Mouse (Mus musculus): ENCODE data around the gene Pnpo. TPM values are rescaled to one million over a fixed set of nuclear protein-coding genes. Genes with fewer than 3 reads are reported as not detected.

The Pnpo gene
- polyA plus RNA-seq, 1 experiment from 2014 or later, result 20.9 TPM

- ATAC-seq (ENCODE audit: low FRiP score, low TSS enrichment) (peak; percentile 71), DNase-seq (peak; percentile 93)
- Histone ChIP-seq H3K9ac (replicated peaks; ENCODE audit: low read length) (no peak overlapping the region), H3K9me3 (ENCODE audit: control insufficient read depth, low read length) (no peaks in the 10 kb centered on the region), H3K27ac (replicated peaks; ENCODE audit: low read depth, low read length) (no peak overlapping the region), H3K4me1 (ENCODE audit: control insufficient read depth, insufficient read depth, low read length) (peaks cover 31% of the 10 kb centered on the region), H3K4me2 (ENCODE audit: low read length) (no peak overlapping the region), H3K36me3 (ENCODE audit: control insufficient read depth, insufficient read depth, low read length) (peaks cover 43% of the 10 kb centered on the region), H3K27me3 (ENCODE audit: control insufficient read depth, insufficient read depth, low read length) (no peaks in the 10 kb centered on the region), H3K4me3 (replicated peaks; ENCODE audit: low read depth, low read length) (no peak overlapping the region)
- 21% methylated on average over 7 of the region's 7 CpGs for WGBS
Observed at GRCm38 (mm10) chr11:96910003-96910402, 33.8 kb downstream of the Pnpo start.

DNA sequence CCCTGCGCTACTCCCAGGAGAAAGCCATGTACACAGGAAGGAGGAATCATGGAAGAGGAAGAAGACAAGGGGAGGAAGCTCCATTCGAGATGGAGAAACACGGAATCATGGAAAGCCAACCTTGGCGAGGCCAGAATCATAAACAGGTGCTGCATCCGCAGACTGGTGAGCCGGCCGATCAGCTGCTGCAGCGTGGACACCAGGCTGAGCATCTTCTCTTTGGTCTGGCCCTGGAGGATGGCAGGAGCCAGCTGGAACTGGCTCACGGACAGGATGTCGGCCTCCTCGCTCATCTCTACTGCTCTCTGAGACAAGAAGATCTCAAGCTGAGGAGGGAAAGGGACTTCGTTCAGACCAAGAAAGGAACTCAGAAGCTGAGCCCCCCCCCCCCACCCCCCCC lies 35.2 kb downstream of the Pnpo start:
- H3K4me3 ChIP-seq (replicated peaks; ENCODE audit: low read depth, low read length), result no peak overlapping the region
- H3K9me3 ChIP-seq (ENCODE audit: control insufficient read depth, low read length), result no peaks in the 10 kb centered on the region
- DNase-seq (no peak), ATAC-seq (ENCODE audit: low FRiP score, low TSS enrichment) (no peak)
- peaks cover 43% of the 10 kb centered on the region for H3K36me3 ChIP-seq (ENCODE audit: control insufficient read depth, insufficient read depth, low read length)
- no peak overlapping the region for H3K27ac ChIP-seq (replicated peaks; ENCODE audit: low read depth, low read length)
- H3K4me1 ChIP-seq (ENCODE audit: control insufficient read depth, insufficient read depth, low read length), result peaks cover 35% of the 10 kb centered on the region
- WGBS, result 86% methylated on average over 12 of the region's 12 CpGs
- no peak overlapping the region; the same call in 1 of the 2 replicates for H3K9ac ChIP-seq (replicated peaks; ENCODE audit: low read length)
- no peaks in the 10 kb centered on the region for H3K27me3 ChIP-seq (ENCODE audit: control insufficient read depth, insufficient read depth, low read length)
- H3K4me2 ChIP-seq (ENCODE audit: low read length), result no peak overlapping the region

DNA sequence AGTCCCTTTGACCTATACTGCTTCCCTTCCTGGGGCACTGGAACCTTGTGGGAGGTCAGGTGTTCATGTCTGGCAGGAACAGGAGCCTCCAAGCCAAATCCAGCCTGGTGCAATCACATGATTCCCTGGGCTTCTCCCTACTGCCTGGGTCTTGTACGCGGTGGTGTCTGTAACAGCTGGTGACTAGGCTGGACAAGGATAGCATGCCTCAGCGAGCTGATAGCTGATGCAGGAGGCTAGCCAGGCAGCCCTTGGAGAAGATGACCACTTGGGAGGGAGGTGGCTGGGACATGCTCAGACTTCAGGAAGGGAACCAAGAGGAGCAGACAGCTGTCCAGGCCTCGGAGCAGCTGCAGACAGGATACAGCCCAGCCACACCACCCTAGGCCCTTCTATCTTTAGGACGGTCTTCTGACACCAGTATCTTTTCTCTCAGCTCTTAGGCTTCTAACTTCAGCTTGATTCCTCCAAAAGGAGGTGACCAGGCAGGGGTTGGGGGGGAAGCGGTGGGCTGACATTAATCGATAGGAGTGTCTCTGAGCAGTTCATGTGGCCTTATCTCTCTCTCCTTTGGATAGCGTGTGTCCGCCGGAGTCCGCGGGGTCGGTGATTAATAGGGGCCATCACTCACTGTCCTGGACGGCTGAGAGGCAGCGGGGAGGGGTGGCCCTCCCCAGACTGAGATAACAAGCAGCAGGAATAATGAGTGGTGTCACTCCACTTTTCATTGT lies 37.2 kb downstream of the Pnpo start:
- WGBS, result 30% methylated on average over 15 of the region's 15 CpGs
- H3K27ac ChIP-seq (replicated peaks; ENCODE audit: low read depth, low read length), result peak overlapping the region; percentile 71
- no peak overlapping the region; the same call in 1 of the 2 replicates for H3K9ac ChIP-seq (replicated peaks; ENCODE audit: low read length)
- no peaks in the 10 kb centered on the region for H3K9me3 ChIP-seq (ENCODE audit: control insufficient read depth, low read length)
- H3K27me3 ChIP-seq (ENCODE audit: control insufficient read depth, insufficient read depth, low read length), result no peaks in the 10 kb centered on the region
- H3K4me2 ChIP-seq (ENCODE audit: low read length), result no peak overlapping the region
- H3K36me3 ChIP-seq (ENCODE audit: control insufficient read depth, insufficient read depth, low read length), result peaks cover 35% of the 10 kb centered on the region
- DNase-seq (no peak), ATAC-seq (ENCODE audit: low FRiP score, low TSS enrichment) (no peak)
- peaks cover 55% of the 10 kb centered on the region for H3K4me1 ChIP-seq (ENCODE audit: control insufficient read depth, insufficient read depth, low read length)
- no peak overlapping the region for H3K4me3 ChIP-seq (replicated peaks; ENCODE audit: low read depth, low read length)

GRCm38 (mm10) chr11:96902639-96903635 lies 40.8 kb downstream of the Pnpo start:
- Histone ChIP-seq H3K4me1 (ENCODE audit: control insufficient read depth, insufficient read depth, low read length) (peaks cover 73% of the 10 kb centered on the region), H3K4me2 (ENCODE audit: low read length) (no peak overlapping the region), H3K27me3 (ENCODE audit: control insufficient read depth, insufficient read depth, low read length) (no peaks in the 10 kb centered on the region), H3K9me3 (ENCODE audit: control insufficient read depth, low read length) (no peaks in the 10 kb centered on the region), H3K9ac (replicated peaks; ENCODE audit: low read length) (no peak overlapping the region), H3K36me3 (ENCODE audit: control insufficient read depth, insufficient read depth, low read length) (peaks cover 8% of the 10 kb centered on the region), H3K27ac (replicated peaks; ENCODE audit: low read depth, low read length) (peak overlapping the region; percentile 81), H3K4me3 (replicated peaks; ENCODE audit: low read depth, low read length) (no peak overlapping the region)
- 4% methylated on average over 16 of the region's 16 CpGs for WGBS
- ATAC-seq (ENCODE audit: low FRiP score, low TSS enrichment), result peak; percentile 74
- DNase-seq, result peak; percentile 86

GRCm38 (mm10) chr11:96901332-96901731 lies 42.5 kb downstream of the Pnpo start:
- Histone ChIP-seq H3K36me3 (ENCODE audit: control insufficient read depth, insufficient read depth, low read length) (no peaks in the 10 kb centered on the region), H3K4me1 (ENCODE audit: control insufficient read depth, insufficient read depth, low read length) (peaks cover 66% of the 10 kb centered on the region)
- 20% methylated on average over 9 of the region's 9 CpGs for WGBS

DNA sequence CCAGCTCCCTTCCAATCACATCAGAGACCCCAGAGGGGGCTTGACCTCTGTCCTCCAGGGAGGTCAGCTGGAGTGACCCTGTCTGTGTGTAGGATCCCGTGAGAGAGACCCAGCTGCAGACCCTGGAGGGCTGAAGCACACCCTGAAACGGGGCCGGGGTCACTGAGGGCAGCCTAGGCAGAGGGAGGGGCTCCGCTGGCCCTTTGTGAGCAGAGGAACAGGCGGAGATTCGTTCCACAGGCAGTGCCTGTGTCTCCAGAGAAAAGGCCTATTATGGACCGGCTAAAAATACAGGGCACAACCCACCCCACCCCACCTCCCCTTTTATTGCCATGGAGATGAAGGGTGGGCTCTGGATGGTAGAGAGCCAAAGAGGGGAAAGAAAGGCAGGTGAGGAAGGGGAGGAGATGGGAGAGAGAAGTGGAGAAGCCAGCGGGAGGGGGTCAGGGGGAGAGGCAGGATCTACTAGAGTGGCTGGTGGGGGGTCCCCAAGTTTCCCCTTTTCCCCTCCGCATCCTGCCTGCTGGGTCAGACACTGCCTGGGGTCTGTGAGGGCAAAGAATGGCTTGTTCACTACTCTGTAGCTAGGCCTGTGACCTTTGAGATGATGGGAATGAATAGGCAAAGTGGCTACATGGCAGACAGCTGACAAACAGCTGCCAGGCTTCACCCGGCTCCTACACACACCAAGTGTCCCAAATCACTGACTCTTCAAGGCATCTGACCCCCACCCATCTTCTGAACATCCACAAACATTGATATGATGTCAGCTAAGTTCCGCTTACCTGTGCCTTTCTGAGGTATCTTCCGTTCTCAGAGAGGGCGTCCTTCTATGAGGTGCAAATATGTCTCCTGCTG lies 44.1 kb downstream of the Pnpo start:
- Histone ChIP-seq H3K4me1 (ENCODE audit: control insufficient read depth, insufficient read depth, low read length) (peaks cover 60% of the 10 kb centered on the region), H3K36me3 (ENCODE audit: control insufficient read depth, insufficient read depth, low read length) (no peaks in the 10 kb centered on the region), H3K4me2 (ENCODE audit: low read length) (peak overlapping the region; percentile 18), H3K27ac (replicated peaks; ENCODE audit: low read depth, low read length) (peak overlapping the region; percentile 77), H3K27me3 (ENCODE audit: control insufficient read depth, insufficient read depth, low read length) (no peaks in the 10 kb centered on the region), H3K4me3 (replicated peaks; ENCODE audit: low read depth, low read length) (no peak overlapping the region), H3K9me3 (ENCODE audit: control insufficient read depth, low read length) (no peaks in the 10 kb centered on the region), H3K9ac (replicated peaks; ENCODE audit: low read length) (no peak overlapping the region)
- 18% methylated on average over 13 of the region's 13 CpGs for WGBS
- DNase-seq, result peak; percentile 68
- ATAC-seq (ENCODE audit: low FRiP score, low TSS enrichment), result peak; percentile 59; the same call in 1 of the 2 replicates

More at GRCm38 (mm10) chr11:96901332-96901731, 42.5 kb downstream of the Pnpo start:
- Histone ChIP-seq H3K4me3 (replicated peaks; ENCODE audit: low read depth, low read length) (no peak overlapping the region), H3K27me3 (ENCODE audit: control insufficient read depth, insufficient read depth, low read length) (no peaks in the 10 kb centered on the region), H3K27ac (replicated peaks; ENCODE audit: low read depth, low read length) (peak overlapping the region; percentile 43; the same call in 1 of the 2 replicates), H3K4me2 (ENCODE audit: low read length) (no peak overlapping the region), H3K9ac (replicated peaks; ENCODE audit: low read length) (no peak overlapping the region), H3K9me3 (ENCODE audit: control insufficient read depth, low read length) (no peaks in the 10 kb centered on the region)
- no peak for ATAC-seq (ENCODE audit: low FRiP score, low TSS enrichment)
- no peak for DNase-seq

GRCm38 (mm10) chr11:96895886-96896285 lies 47.9 kb downstream of the Pnpo start:
- no peak overlapping the region for H3K4me2 ChIP-seq (ENCODE audit: low read length)
- no peak overlapping the region for H3K9ac ChIP-seq (replicated peaks; ENCODE audit: low read length)
- ATAC-seq (ENCODE audit: low FRiP score, low TSS enrichment), result no peak
- H3K27me3 ChIP-seq (ENCODE audit: control insufficient read depth, insufficient read depth, low read length), result no peaks in the 10 kb centered on the region
- WGBS, result 95% methylated on average over 4 of the region's 4 CpGs
- H3K4me1 ChIP-seq (ENCODE audit: control insufficient read depth, insufficient read depth, low read length), result peaks cover 40% of the 10 kb centered on the region
- no peak for DNase-seq
- H3K9me3 ChIP-seq (ENCODE audit: control insufficient read depth, low read length), result no peaks in the 10 kb centered on the region
- H3K4me3 ChIP-seq (replicated peaks; ENCODE audit: low read depth, low read length), result no peak overlapping the region
- H3K27ac ChIP-seq (replicated peaks; ENCODE audit: low read depth, low read length), result no peak overlapping the region
- no peaks in the 10 kb centered on the region for H3K36me3 ChIP-seq (ENCODE audit: control insufficient read depth, insufficient read depth, low read length)
